Mouse (Mus musculus) ES-E14 (cell line): Measurements from ENCODE around the gene Yy1.

Source experiments
- HCFC1 ChIP-seq: IDR thresholded peaks from 2 replicates; pipeline ENCODE4 v1.6.1; 2012; ENCODE audit warnings: low read length, inconsistent platforms, borderline replicate concordance; ENCODE audit not compliant: insufficient read depth
- MAFK ChIP-seq: IDR thresholded peaks from 2 replicates; pipeline ENCODE4 v1.6.1; 2014; ENCODE audit warnings: mild to moderate bottlenecking, low read depth, low read length, inconsistent platforms; ENCODE audit not compliant: insufficient read depth
- ZC3H11A ChIP-seq: IDR thresholded peaks from 2 replicates; pipeline ENCODE4 v1.6.1; 2012; ENCODE audit warnings: low read depth, mild to moderate bottlenecking, inconsistent platforms, low read length, borderline replicate concordance
- ZNF384 ChIP-seq: IDR thresholded peaks from 2 replicates; pipeline ENCODE4 v1.6.1; 2012; ENCODE audit warnings: low read depth, low read length, inconsistent platforms

DNA sequence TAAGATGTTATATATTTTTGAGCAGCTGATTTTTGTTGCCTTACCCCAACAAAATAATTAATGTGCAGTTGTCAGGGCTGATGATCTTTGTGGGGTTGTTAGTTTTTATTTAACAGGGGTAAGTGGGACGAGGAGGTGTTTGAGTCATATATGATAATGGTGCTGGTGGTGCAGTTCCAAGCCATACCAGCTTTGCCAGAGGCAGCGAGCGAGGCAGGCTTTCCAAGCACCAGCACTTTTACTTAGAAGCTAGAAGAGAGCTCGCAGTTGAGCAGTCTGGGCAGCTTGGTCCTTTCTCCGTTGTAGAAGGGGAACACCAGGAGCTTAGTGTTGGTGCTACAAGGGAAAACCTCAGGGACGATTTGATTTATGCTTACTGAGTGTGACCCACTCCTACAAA, 19.7 kb downstream of the Yy1 start:
- TF ChIP-seq ZC3H11A (no peak), ZNF384 (no peak), HCFC1 (no peak), MAFK (no peak)
